Mouse (Mus musculus): ENCODE measurements around the gene Bmpr1b.
A peak's percentile ranks its signal among the peaks of the same experiment; 100 is the strongest.

DNA sequence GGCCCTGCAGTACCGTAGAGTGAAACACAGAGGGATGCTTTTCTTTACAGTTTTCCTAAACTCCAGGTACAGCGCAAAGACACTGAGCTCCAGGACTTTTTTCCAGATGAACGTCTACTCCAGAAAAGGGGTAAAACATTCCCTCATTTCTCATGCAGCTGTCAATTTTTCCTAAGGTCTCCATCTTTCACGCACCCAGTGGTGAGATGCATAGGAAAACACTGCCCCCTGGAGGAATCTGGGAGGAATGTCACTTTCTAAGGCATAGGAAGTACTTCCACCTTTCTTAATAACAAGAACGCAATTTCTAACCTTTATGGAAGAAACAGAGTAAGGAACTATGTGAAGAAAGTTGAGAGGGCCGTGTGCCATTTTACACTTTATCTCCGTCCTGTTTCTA, 330.4 kb downstream of the Bmpr1b start:
- peak; percentile 18 for TF ChIP-seq CTCF (IDR thresholded peaks at IDR 0.05; ENCODE audit: control insufficient read depth, insufficient read depth, insufficient read length)
- TF ChIP-seq MYOD1 (IDR thresholded peaks at IDR 0.05; ENCODE audit: control insufficient read depth, insufficient read length, low read depth) = no peak
- no peak for TF ChIP-seq MYOG (IDR thresholded peaks at IDR 0.05; ENCODE audit: control insufficient read depth, extremely low read depth, insufficient read length)
- no peak for TF ChIP-seq FOSL1 (IDR thresholded peaks at IDR 0.05; ENCODE audit: insufficient read depth, low read length, poor library complexity, severe bottlenecking)
- no peak for TF ChIP-seq CEBPB (IDR thresholded peaks at IDR 0.05; ENCODE audit: low read depth)
- TF ChIP-seq USF1 (IDR thresholded peaks at IDR 0.05; ENCODE audit: low read depth) = no peak

All from C2C12 (cell line).